Mouse (Mus musculus) ES-E14 (cell line): ENCODE data around the gene Tnip1. TPM values are rescaled to one million over a fixed set of nuclear protein-coding genes. Genes with fewer than 3 reads are reported as not detected.
A peak's percentile ranks its signal among the peaks of the same experiment; 100 is the strongest.

ENCODE experiments used
- DNase-seq: peaks from one replicate; pipeline ENCODE4 v3.0.0-alpha.2; 2013; ENCODE audit warnings: low read depth, low spot score
- H3K27ac ChIP-seq: 2 replicates; pipeline ENCODE4 v1.5.1; 2012; ENCODE audit warnings: low read depth, mild to moderate bottlenecking, low read length, moderate library complexity, mixed read lengths; ENCODE audit not compliant: poor library complexity, insufficient read depth, severe bottlenecking
- H3K36me3 ChIP-seq: 2 replicates; pipeline ENCODE4 v1.6.1; 2012; ENCODE audit warnings: mild to moderate bottlenecking, low read length, moderate library complexity, mixed read lengths; ENCODE audit not compliant: control insufficient read depth, poor library complexity, insufficient read depth, severe bottlenecking
- H3K4me1 ChIP-seq, 2 experiments: fragments of 150-350 bp in 1 of 2; sonication (generic) in 1 of 2; 2 replicates each; pipeline ENCODE4 v1.6.1; 2012; ENCODE audit warnings: low read length in 2 of 2, mild to moderate bottlenecking in 1 of 2, mixed read lengths in 1 of 2; ENCODE audit not compliant: control insufficient read depth in 2 of 2, insufficient read depth in 2 of 2, poor library complexity in 1 of 2
- H3K4me3 ChIP-seq, 2 experiments: fragments of 150-350 bp in 1 of 2; sonication (generic) in 1 of 2; 2 replicates each; pipeline ENCODE4 v1.5.1; 2012; ENCODE audit warnings: low read length in 2 of 2, low read depth in 1 of 2, mild to moderate bottlenecking in 1 of 2, mixed read lengths in 1 of 2; ENCODE audit not compliant: insufficient read depth in 1 of 2, poor library complexity in 1 of 2, severe bottlenecking in 1 of 2
- H3K9ac ChIP-seq: 2 replicates; pipeline ENCODE4 v1.6.1; 2012; ENCODE audit warnings: low read depth, mild to moderate bottlenecking, low read length, mixed read lengths; ENCODE audit not compliant: poor library complexity, insufficient read depth, severe bottlenecking
- H3K9me3 ChIP-seq: fragments of 150-350 bp; sonication (generic); 2 replicates; pipeline ENCODE4 v1.6.1; 2012; ENCODE audit warnings: low read depth, mild to moderate bottlenecking, low read length; ENCODE audit not compliant: control insufficient read depth, insufficient read depth
- CHD2 ChIP-seq: IDR thresholded peaks from 2 replicates; pipeline ENCODE4 v1.6.1; 2014; ENCODE audit warnings: mild to moderate bottlenecking, low read depth, low read length, inconsistent platforms
- HCFC1 ChIP-seq: IDR thresholded peaks from 2 replicates; pipeline ENCODE4 v1.6.1; 2012; ENCODE audit warnings: low read length, inconsistent platforms, borderline replicate concordance; ENCODE audit not compliant: insufficient read depth
- MAFK ChIP-seq: IDR thresholded peaks from 2 replicates; pipeline ENCODE4 v1.6.1; 2014; ENCODE audit warnings: mild to moderate bottlenecking, low read depth, low read length, inconsistent platforms; ENCODE audit not compliant: insufficient read depth
- ZC3H11A ChIP-seq: IDR thresholded peaks from 2 replicates; pipeline ENCODE4 v1.6.1; 2012; ENCODE audit warnings: low read depth, mild to moderate bottlenecking, inconsistent platforms, low read length, borderline replicate concordance
- ZNF384 ChIP-seq: IDR thresholded peaks from 2 replicates; pipeline ENCODE4 v1.6.1; 2012; ENCODE audit warnings: low read depth, low read length, inconsistent platforms
- in situ Hi-C, 2 experiments: fragments of 600-800 bp; cut with MboI; formaldehyde crosslinking; loops; one replicate each; pipeline ENCODE4 v1.15.1; 2025; ENCODE audit warnings: low sequenced_read_pairs in 2 of 2, inconsistent platforms in 1 of 2; ENCODE audit not compliant: unreplicated experiment in 2 of 2
- total RNA-seq: library from RNA; depleted of rRNA; stranded (reverse); fragments of 300-350 nt; gene quantifications from 2 replicates; pipeline ENCODE4 v1.2.3, GENCODE M21; 2012

The Tnip1 gene
- total RNA-seq, 1 experiment = 14.3 TPM

- Histone ChIP-seq H3K9me3 (no peaks in the 10 kb centered on the region), H3K36me3 (no peaks in the 10 kb centered on the region), H3K4me3 (no peak overlapping the region), H3K9ac (no peak overlapping the region), H3K27ac (no peak overlapping the region; the same call in 1 of the 2 replicates), H3K4me1 (peaks cover 14 to 25% of the 10 kb centered on the region in 2 experiments)
- in situ Hi-C loops = no loop called here
- DNase-seq = no peak
- TF ChIP-seq ZNF384 = no peak
- TF ChIP-seq MAFK = no peak
- no peak for TF ChIP-seq HCFC1
- TF ChIP-seq CHD2 = no peak
- TF ChIP-seq ZC3H11A = no peak
These were observed 9.5 kb upstream of the Tnip1 start for GRCm38 (mm10) chr11:54972049-54972723.

- in situ Hi-C loops = no loop called here
- TF ChIP-seq MAFK (no peak), ZNF384 (no peak), CHD2 (no peak), HCFC1 (no peak), ZC3H11A (no peak)
These were observed 8.8 kb upstream of the Tnip1 start for GRCm38 (mm10) chr11:54971365-54972048.

GRCm38 (mm10) chr11:54965234-54965633, 2.5 kb upstream of the Tnip1 start:
- Histone ChIP-seq H3K36me3 (no peaks in the 10 kb centered on the region), H3K27ac (no peak overlapping the region), H3K9ac (no peak overlapping the region), H3K4me1 (peaks cover 9 to 20% of the 10 kb centered on the region in 2 experiments), H3K9me3 (no peaks in the 10 kb centered on the region), H3K4me3 (no peak overlapping the region)
- DNase-seq = no peak
- in situ Hi-C loops = no loop called here
- TF ChIP-seq ZC3H11A = no peak
- no peak for TF ChIP-seq MAFK
- no peak for TF ChIP-seq ZNF384
- TF ChIP-seq HCFC1 = no peak
- no peak for TF ChIP-seq CHD2

More at GRCm38 (mm10) chr11:54971365-54972048, 8.8 kb upstream of the Tnip1 start:
- DNase-seq = no peak
- Histone ChIP-seq H3K4me3 (no peak overlapping the region), H3K9me3 (no peaks in the 10 kb centered on the region), H3K4me1 (peaks cover 14 to 25% of the 10 kb centered on the region in 2 experiments), H3K27ac (no peak overlapping the region), H3K36me3 (no peaks in the 10 kb centered on the region), H3K9ac (no peak overlapping the region)

- no peaks in the 10 kb centered on the region for H3K36me3 ChIP-seq
- H3K9me3 ChIP-seq = no peaks in the 10 kb centered on the region
- H3K27ac ChIP-seq = no peak overlapping the region
These were observed 796 bp downstream of the Tnip1 start for GRCm38 (mm10) chr11:54961921-54962320.

More at GRCm38 (mm10) chr11:54961921-54962320, 796 bp downstream of the Tnip1 start:
- TF ChIP-seq ZNF384 (no peak), HCFC1 (no peak), CHD2 (no peak), ZC3H11A (no peak), MAFK (no peak)
- Histone ChIP-seq H3K9ac (no peak overlapping the region), H3K4me3 (peak overlapping the region in 1 of 2 experiments; percentile 35; a peak in 1 of 4 replicates), H3K4me1 (peaks cover 17 to 31% of the 10 kb centered on the region in 2 experiments)
- in situ Hi-C loops = no loop called here
- DNase-seq = no peak
